Mouse (Mus musculus) heart, adult 2 months (tissue): ENCODE measurements around the gene Zkscan5. TPM values are rescaled to one million over a fixed set of nuclear protein-coding genes. Genes with fewer than 3 reads are reported as not detected.

Experiments used
- DNase-seq, 2 experiments: peaks; one replicate each; pipeline ENCODE4 v3.0.0; 2021
- H3K27ac ChIP-seq: fragments of 200-600 bp; 2 replicates; pipeline ENCODE4 v1.8.1; 2022
- H3K27me3 ChIP-seq: fragments of 200-500 bp; 2 replicates; pipeline ENCODE4 v1.6.1; 2012; ENCODE audit warnings: mild to moderate bottlenecking, low read length, inconsistent platforms, mixed read lengths; ENCODE audit not compliant: control insufficient read depth, insufficient read depth
- H3K36me3 ChIP-seq: fragments of 200-500 bp; 2 replicates; pipeline ENCODE4 v1.6.1; 2012; ENCODE audit warnings: low read length, inconsistent platforms; ENCODE audit not compliant: control insufficient read depth, insufficient read depth
- H3K4me1 ChIP-seq: fragments of 200-500 bp; 2 replicates; pipeline ENCODE4 v1.6.1; 2011; ENCODE audit warnings: low read length; ENCODE audit not compliant: control insufficient read depth, insufficient read depth
- H3K4me3 ChIP-seq: fragments of 200-600 bp; 2 replicates; pipeline ENCODE4 v1.8.1; 2022
- H3K79me2 ChIP-seq: fragments of 200-500 bp; replicated peaks from 2 replicates; pipeline ENCODE4 v1.6.1; 2012; ENCODE audit warnings: mild to moderate bottlenecking, inconsistent platforms, low read length, moderate library complexity, mixed read lengths; ENCODE audit not compliant: control insufficient read depth, insufficient read depth
- H3K9ac ChIP-seq: fragments of 200-500 bp; 2 replicates; pipeline ENCODE4 v1.6.1; 2012; ENCODE audit warnings: low read depth, mild to moderate bottlenecking, control low read depth, inconsistent platforms, low read length, mixed read lengths
- CTCF ChIP-seq: fragments of 200-600 bp; IDR thresholded peaks from 2 replicates; pipeline ENCODE4 v1.8.1; 2022; ENCODE audit warnings: antibody characterized with exemption, mild to moderate bottlenecking, moderate library complexity
- EP300 ChIP-seq: fragments of 200-500 bp; IDR thresholded peaks from 2 replicates; pipeline ENCODE4 v1.6.1; 2011; ENCODE audit warnings: low read depth, low read length, control low read depth; ENCODE audit not compliant: insufficient read depth
- POLR2A ChIP-seq: fragments of 200-500 bp; IDR thresholded peaks from 2 replicates; pipeline ENCODE4 v1.6.1; 2011; ENCODE audit warnings: mild to moderate bottlenecking, low read depth, low read length, control low read depth; ENCODE audit not compliant: insufficient read depth
- WGBS: fragments of 180-500 bp; shearing (Covaris S2); methylation state at CpG from one replicate; pipeline ENCODE4 v1.1.7; 2018; 5-methylcytosine and 5-hydroxymethylcytosine counted together
- intact Hi-C: fragments of 180-260 bp; cut with DNase I; formaldehyde crosslinking; loops from one replicate; pipeline ENCODE4 v1.15.1; 2025
- polyA plus RNA-seq: library from polyadenylated mRNA; depleted of rRNA; stranded (reverse); fragments of >200 nt; gene quantifications from 2 replicates; pipeline ENCODE4 v1.2.3, GENCODE M21; 2012; rRNA removed
- total RNA-seq, 2 experiments: library from RNA; stranded (reverse); gene quantifications; 2 replicates each; pipeline ENCODE4 v1.2.3; 2021

Zkscan5 gene
- total and polyA plus RNA-seq, 3 experiments = 3.9 to 10.6 (median 9.7) TPM

GRCm38 (mm10) chr5:145230641-145231040 is 26.3 kb downstream of the Zkscan5 start:
- TF ChIP-seq POLR2A (no peak), CTCF (no peak), EP300 (no peak)
- peak overlapping the region; percentile 99 for H3K4me3 ChIP-seq
- peak overlapping the region; percentile 92 for H3K27ac ChIP-seq
- H3K4me1 ChIP-seq = peaks cover 4% of the 10 kb centered on the region
- intact Hi-C loops = loop anchor here (1.0 to 10.0 kb wide), 4 partner anchors 26 to 134 kb away; partner anchors contain the start of genes Zkscan5 and Zscan25
- WGBS = 96% methylated on average over 4 of the region's 4 CpGs
- DNase-seq = no peak
- H3K36me3 ChIP-seq = no peaks in the 10 kb centered on the region; the same call in 1 of the 2 replicates
- H3K27me3 ChIP-seq = no peaks in the 10 kb centered on the region
- no peak overlapping the region for H3K9ac ChIP-seq
- H3K79me2 ChIP-seq = peaks cover 8% of the 10 kb centered on the region

- Histone ChIP-seq H3K4me3 (peak within 1 kb of the TSS; percentile 99), H3K4me1 (peaks cover 4% of the 10 kb centered on the region), H3K79me2 (peaks cover 8% of the 10 kb centered on the region), H3K9ac (peak within 1 kb of the TSS; percentile 93), H3K27me3 (no peaks in the 10 kb centered on the region), H3K27ac (peak within 1 kb of the TSS; percentile 92), H3K36me3 (no peaks in the 10 kb centered on the region; the same call in 1 of the 2 replicates)
- WGBS = under 1% methylated on average over 42 of the region's 42 CpGs
- intact Hi-C loops = loop anchor here (1.0 to 10.0 kb wide), 4 partner anchors 27 to 133 kb away; partner anchors contain the start of genes Zkscan5 and Zscan25
- TF ChIP-seq POLR2A (peak; percentile 98), CTCF (no peak), EP300 (peak; percentile 97)
- DNase-seq = peak; percentile 99
Measured at GRCm38 (mm10) chr5:145231367-145231871, 27.1 kb downstream of the Zkscan5 start, which contains the start of gene Zfp655. Gene Zfp655, plus strand, starts transcription at chr5:145231715.

- DNase-seq = no peak
- Histone ChIP-seq H3K36me3 (no peaks in the 10 kb centered on the region; the same call in 1 of the 2 replicates), H3K9ac (peak overlapping the region; percentile 93), H3K27ac (peak overlapping the region; percentile 92), H3K79me2 (peaks cover 8% of the 10 kb centered on the region), H3K4me1 (peaks cover 4% of the 10 kb centered on the region), H3K27me3 (no peaks in the 10 kb centered on the region), H3K4me3 (peak overlapping the region; percentile 99)
- under 1% methylated on average over 48 of the region's 49 CpGs for whole genome bisulfite sequencing
- TF ChIP-seq POLR2A = no peak
- TF ChIP-seq EP300 = no peak
- TF ChIP-seq CTCF = no peak
- intact Hi-C loops = loop anchor here (1.0 to 10.0 kb wide), 4 partner anchors 28 to 133 kb away; partner anchors contain the start of genes Zkscan5 and Zscan25
Measured at GRCm38 (mm10) chr5:145231893-145232411, 27.6 kb downstream of the Zkscan5 start.

GRCm38 (mm10) chr5:145234636-145235035 is 30.3 kb downstream of the Zkscan5 start:
- no peak for DNase-seq
- no peaks in the 10 kb centered on the region for H3K27me3 ChIP-seq
- H3K4me3 ChIP-seq = no peak overlapping the region
- TF ChIP-seq POLR2A = no peak
- TF ChIP-seq CTCF = peak; percentile 66
- TF ChIP-seq EP300 = no peak
- H3K9ac ChIP-seq = no peak overlapping the region
- H3K4me1 ChIP-seq = peaks cover 4% of the 10 kb centered on the region
- H3K36me3 ChIP-seq = peaks cover 18% of the 10 kb centered on the region
- intact Hi-C loops = loop anchor here (10.0 kb wide), 1 partner anchor 130 kb away; no protein-coding TSS in a partner anchor
- no peak overlapping the region for H3K27ac ChIP-seq
- peaks cover 10% of the 10 kb centered on the region for H3K79me2 ChIP-seq

GRCm38 (mm10) chr5:145249520-145249919 is 45.2 kb downstream of the Zkscan5 start:
- Histone ChIP-seq H3K27ac (no peak overlapping the region), H3K4me3 (no peak overlapping the region), H3K9ac (no peak overlapping the region), H3K79me2 (no peaks in the 10 kb centered on the region), H3K27me3 (no peaks in the 10 kb centered on the region), H3K36me3 (peaks cover 11% of the 10 kb centered on the region), H3K4me1 (no peaks in the 10 kb centered on the region)
- intact Hi-C loops = no loop called here
- DNase-seq = no peak
- TF ChIP-seq POLR2A (no peak), CTCF (no peak), EP300 (no peak)
- 95% methylated on average over 3 of the region's 3 CpGs for WGBS

Other genes starting within 250 kb of the Zkscan5 start
- gene Smurf1, start 238.7 kb upstream of the Zkscan5 start, total RNA-seq = 10 to 100 TPM; 26.6 to 27.0 TPM
- 23.1 and 26.2 TPM in 2 replicates for gene Smurf1, start 238.7 kb upstream of the Zkscan5 start, polyA plus RNA-seq
- not detected for gene Gm4871, start 171.8 kb upstream of the Zkscan5 start, total RNA-seq
- gene Gm4871, start 171.8 kb upstream of the Zkscan5 start, polyA plus RNA-seq = not detected in 2 replicates
- gene 1700018F24Rik, start 161.6 kb upstream of the Zkscan5 start, total RNA-seq = not detected
- not detected in 2 replicates for gene 1700018F24Rik, start 161.6 kb upstream of the Zkscan5 start, polyA plus RNA-seq
- gene Arpc1a, start 120.7 kb upstream of the Zkscan5 start, total RNA-seq = 10 to 100 TPM; 60.4 to 64.4 TPM
- gene Arpc1a, start 120.7 kb upstream of the Zkscan5 start, polyA plus RNA-seq = 67.8 and 79.9 TPM in 2 replicates
- not detected for gene Kpna7, start 120.5 kb upstream of the Zkscan5 start, total RNA-seq
- not detected in 2 replicates for gene Kpna7, start 120.5 kb upstream of the Zkscan5 start, polyA plus RNA-seq
- gene Arpc1b, start 90.3 kb upstream of the Zkscan5 start, total RNA-seq = 10 to 100 TPM; 60.8 to 75.0 TPM
- gene Arpc1b, start 90.3 kb upstream of the Zkscan5 start, polyA plus RNA-seq = 133 and 137 TPM in 2 replicates
- gene Pdap1, start 64.3 kb upstream of the Zkscan5 start, total RNA-seq = 10 to 100 TPM; 37.8 to 38.5 TPM
- gene Pdap1, start 64.3 kb upstream of the Zkscan5 start, polyA plus RNA-seq = 16.1 and 19.5 TPM in 2 replicates
- 10 to 100 TPM; 56.5 to 66.5 TPM for gene Bud31, start 64.2 kb upstream of the Zkscan5 start, total RNA-seq
- 36.6 and 48.0 TPM in 2 replicates for gene Bud31, start 64.2 kb upstream of the Zkscan5 start, polyA plus RNA-seq
- 10 to 100 TPM; 24.0 to 27.0 TPM for gene Ptcd1, start 37.5 kb upstream of the Zkscan5 start, total RNA-seq
- gene Ptcd1, start 37.5 kb upstream of the Zkscan5 start, polyA plus RNA-seq = 13.2 and 16.8 TPM in 2 replicates
- 10 to 100 TPM; 10.4 to 12.1 TPM for gene Cpsf4, start 37.3 kb upstream of the Zkscan5 start, total RNA-seq
- gene Cpsf4, start 37.3 kb upstream of the Zkscan5 start, polyA plus RNA-seq = 11.0 and 12.5 TPM in 2 replicates
- 1,000 to 10,000 TPM in 1 of 2 experiments, 100 to 1,000 TPM in 1; 962 to 1,137 TPM for gene Atp5j2, start 12.5 kb upstream of the Zkscan5 start, total RNA-seq
- gene Atp5j2, start 12.5 kb upstream of the Zkscan5 start, polyA plus RNA-seq = 733 and 858 TPM in 2 replicates
- gene Zkscan14, start 2.7 kb upstream of the Zkscan5 start, total RNA-seq = 1 to 10 TPM; 6.3 to 6.9 TPM
- 2.5 and 3.3 TPM in 2 replicates for gene Zkscan14, start 2.7 kb upstream of the Zkscan5 start, polyA plus RNA-seq
- gene Zfp655, start 27.2 kb downstream of the Zkscan5 start, total RNA-seq = 10 to 100 TPM; 25.2 to 30.7 TPM
- 24.0 and 40.8 TPM in 2 replicates for gene Zfp655, start 27.2 kb downstream of the Zkscan5 start, polyA plus RNA-seq
- gene Zscan25, start 75.9 kb downstream of the Zkscan5 start, total RNA-seq = 1 to 10 TPM; 7.6 to 8.9 TPM
- 6.9 and 9.0 TPM in 2 replicates for gene Zscan25, start 75.9 kb downstream of the Zkscan5 start, polyA plus RNA-seq
- not detected for gene Cyp3a57, start 140.7 kb downstream of the Zkscan5 start, total RNA-seq
- gene Cyp3a57, start 140.7 kb downstream of the Zkscan5 start, polyA plus RNA-seq = not detected in 2 replicates